Mouse (Mus musculus) 3134 (cell line): ENCODE measurements around the gene Zswim3.
A peak's percentile ranks its signal among the peaks of the same experiment; 100 is the strongest.

Source experiments
- DNase-seq: peaks from one replicate; pipeline ENCODE4 v3.0.0-alpha.2; 2011; ENCODE audit warnings: low spot score; ENCODE audit not compliant: insufficient read length; ENCODE audit errors: extremely low read depth

Gene Zswim3

GRCm38 (mm10) chr2:164779481-164780086 is 25.3 kb upstream of the Zswim3 start, which contains the start of gene Tnnc2:
Tnnc2 (minus strand) TSS chr2:164779967.
- DNase-seq, result no peak

GRCm38 (mm10) chr2:164781876-164782275 is 23.0 kb upstream of the Zswim3 start:
- no peak for DNase-seq

GRCm38 (mm10) chr2:164783926-164784581 is 20.8 kb upstream of the Zswim3 start:
- DNase-seq, result no peak

GRCm38 (mm10) chr2:164784869-164785420 is 20.0 kb upstream of the Zswim3 start:
- DNase-seq, result no peak

- DNase-seq, result peak; percentile 99
Measured at GRCm38 (mm10) chr2:164785481-164786387, 19.2 kb upstream of the Zswim3 start, which contains the start of gene Snx21. Snx21 (plus strand) TSS chr2:164785823.

- no peak for DNase-seq
Measured at GRCm38 (mm10) chr2:164786388-164786885, 18.5 kb upstream of the Zswim3 start.

GRCm38 (mm10) chr2:164787032-164787431 is 17.9 kb upstream of the Zswim3 start:
- DNase-seq, result no peak

- DNase-seq, result no peak
Measured at GRCm38 (mm10) chr2:164787779-164788178, 17.1 kb upstream of the Zswim3 start.

- no peak for DNase-seq
Measured at GRCm38 (mm10) chr2:164788411-164788810, 16.5 kb upstream of the Zswim3 start.

GRCm38 (mm10) chr2:164790451-164790850 is 14.4 kb upstream of the Zswim3 start:
- no peak for DNase-seq

GRCm38 (mm10) chr2:164791841-164792261 is 13.0 kb upstream of the Zswim3 start:
- DNase-seq, result no peak

- no peak for DNase-seq
Measured at GRCm38 (mm10) chr2:164792400-164793190, 12.3 kb upstream of the Zswim3 start.

- DNase-seq, result no peak
Measured at GRCm38 (mm10) chr2:164793236-164793635, 11.7 kb upstream of the Zswim3 start.

GRCm38 (mm10) chr2:164793772-164794171 is 11.1 kb upstream of the Zswim3 start:
- no peak for DNase-seq

GRCm38 (mm10) chr2:164794293-164794692 is 10.6 kb upstream of the Zswim3 start:
- peak; percentile 60 for DNase-seq

- no peak for DNase-seq
Measured at GRCm38 (mm10) chr2:164795868-164796267, 9.0 kb upstream of the Zswim3 start.

- DNase-seq, result peak; percentile 46
Measured at GRCm38 (mm10) chr2:164798554-164798953, 6.3 kb upstream of the Zswim3 start.

- DNase-seq, result no peak
Measured at GRCm38 (mm10) chr2:164800252-164801004, 4.5 kb upstream of the Zswim3 start.

GRCm38 (mm10) chr2:164803201-164803920 is 1.5 kb upstream of the Zswim3 start:
- no peak for DNase-seq
